Mouse (Mus musculus) limb, embryonic 14.5 days (tissue): ENCODE measurements around the gene Tek. TPM values are rescaled to one million over a fixed set of nuclear protein-coding genes. Genes with fewer than 3 reads are reported as not detected.

Source experiments
- ATAC-seq: fragments of 200-750 bp; cut with Nextera tagmentation; 2 replicates; pipeline ENCODE4 v1.8.0; 2017; ENCODE audit warnings: low read depth, moderate number of reproducible peaks, moderate TSS enrichment; ENCODE audit not compliant: low FRiP score
- DNase-seq: peaks from one replicate; pipeline ENCODE4 v3.0.0-alpha.2; 2015; ENCODE audit warnings: low spot score
- H3K27ac ChIP-seq: fragments of 300-500 bp; sonication (generic); replicated peaks from 2 replicates; pipeline ENCODE4 v1.5.1; 2014; ENCODE audit warnings: low read depth, mild to moderate bottlenecking, low read length, moderate library complexity, mixed read lengths
- H3K27me3 ChIP-seq: fragments of 300-500 bp; sonication (generic); 2 replicates; pipeline ENCODE4 v1.6.1; 2014; ENCODE audit warnings: low read length, mixed read lengths; ENCODE audit not compliant: control insufficient read depth, insufficient read depth
- H3K36me3 ChIP-seq: fragments of 300-500 bp; sonication (generic); 2 replicates; pipeline ENCODE4 v1.6.1; 2014; ENCODE audit warnings: mild to moderate bottlenecking, low read length, moderate library complexity, mixed read lengths; ENCODE audit not compliant: control insufficient read depth, insufficient read depth
- H3K4me1 ChIP-seq: fragments of 300-500 bp; sonication (generic); 2 replicates; pipeline ENCODE4 v1.6.1; 2014; ENCODE audit warnings: antibody characterized with exemption, low read length, mixed read lengths; ENCODE audit not compliant: control insufficient read depth, insufficient read depth
- H3K4me2 ChIP-seq: fragments of 300-500 bp; sonication (generic); replicated peaks from 2 replicates; pipeline ENCODE4 v1.6.1; 2014; ENCODE audit warnings: low read depth, mild to moderate bottlenecking, low read length, moderate library complexity; ENCODE audit not compliant: severe bottlenecking
- H3K4me3 ChIP-seq: fragments of 300-500 bp; sonication (generic); replicated peaks from 2 replicates; pipeline ENCODE4 v1.5.1; 2014; ENCODE audit warnings: low read length
- H3K9ac ChIP-seq: fragments of 300-500 bp; sonication (generic); 2 replicates; pipeline ENCODE4 v1.6.1; 2014; ENCODE audit warnings: mild to moderate bottlenecking, low read depth, low read length, moderate library complexity; ENCODE audit not compliant: severe bottlenecking
- H3K9me3 ChIP-seq: fragments of 300-500 bp; sonication (generic); 2 replicates; pipeline ENCODE4 v1.6.1; 2016; ENCODE audit warnings: low read length; ENCODE audit not compliant: control insufficient read depth
- POLR2A ChIP-seq: fragments of 200-500 bp; IDR thresholded peaks from 2 replicates; pipeline ENCODE4 v1.8.0; 2012; ENCODE audit warnings: inconsistent platforms, mild to moderate bottlenecking, moderate library complexity, borderline replicate concordance; ENCODE audit not compliant: insufficient read depth, insufficient read length; ENCODE audit errors: extremely low read depth
- WGBS: fragments of 180-500 bp; shearing (Covaris S2); extraction: QIAGEN DNeasy Blood & Tissue Kit; methylation state at CpG from one replicate; pipeline ENCODE4 v1.1.7; 2014; 5-methylcytosine and 5-hydroxymethylcytosine counted together
- polyA plus RNA-seq, 2 experiments: library from polyadenylated mRNA; depleted of rRNA in 1 of 2; stranded (reverse) in 1 of 2; unstranded in 1 of 2; fragments of >200 nt; fragmentation: Nextera tagmentation in 1 of 2; extraction: Ambion mirVana in 1 of 2; gene quantifications; 2 replicates each; pipeline versions ENCODE4 v1.2.1 to v1.2.3; 2012 to 2014

The Tek gene
- polyA plus RNA-seq, 2 experiments: 10.2 to 15.7 TPM

- no peak overlapping the region for H3K9ac ChIP-seq
- no peak for DNase-seq
- no peaks in the 10 kb centered on the region for H3K36me3 ChIP-seq
- 96% methylated on average over 2 of the region's 2 CpGs for WGBS
- H3K4me2 ChIP-seq: no peak overlapping the region
- no peaks in the 10 kb centered on the region for H3K4me1 ChIP-seq
- no peak for ATAC-seq
- no peaks in the 10 kb centered on the region for H3K9me3 ChIP-seq
- no peak overlapping the region for H3K27ac ChIP-seq
- TF ChIP-seq POLR2A: no peak
- H3K4me3 ChIP-seq: no peak overlapping the region
- H3K27me3 ChIP-seq: no peaks in the 10 kb centered on the region
Measured at GRCm38 (mm10) chr4:94711002-94711401, 28.1 kb upstream of the Tek start.

- Histone ChIP-seq H3K27ac (no peak overlapping the region), H3K27me3 (no peaks in the 10 kb centered on the region), H3K36me3 (no peaks in the 10 kb centered on the region), H3K4me1 (no peaks in the 10 kb centered on the region), H3K4me2 (no peak overlapping the region), H3K4me3 (no peak overlapping the region), H3K9ac (no peak overlapping the region), H3K9me3 (no peaks in the 10 kb centered on the region)
- 58% methylated on average over 4 of the region's 4 CpGs for WGBS
- ATAC-seq: no peak
- no peak for DNase-seq
- no peak for TF ChIP-seq POLR2A
Measured at GRCm38 (mm10) chr4:94711426-94711825, 27.7 kb upstream of the Tek start.

GRCm38 (mm10) chr4:94713741-94714140 is 25.3 kb upstream of the Tek start:
- ATAC-seq (no peak), DNase-seq (no peak)
- Histone ChIP-seq H3K36me3 (no peaks in the 10 kb centered on the region), H3K27ac (no peak overlapping the region), H3K4me2 (no peak overlapping the region), H3K27me3 (no peaks in the 10 kb centered on the region), H3K9ac (no peak overlapping the region), H3K4me3 (no peak overlapping the region), H3K9me3 (no peaks in the 10 kb centered on the region), H3K4me1 (no peaks in the 10 kb centered on the region)
- TF ChIP-seq POLR2A: no peak

DNA sequence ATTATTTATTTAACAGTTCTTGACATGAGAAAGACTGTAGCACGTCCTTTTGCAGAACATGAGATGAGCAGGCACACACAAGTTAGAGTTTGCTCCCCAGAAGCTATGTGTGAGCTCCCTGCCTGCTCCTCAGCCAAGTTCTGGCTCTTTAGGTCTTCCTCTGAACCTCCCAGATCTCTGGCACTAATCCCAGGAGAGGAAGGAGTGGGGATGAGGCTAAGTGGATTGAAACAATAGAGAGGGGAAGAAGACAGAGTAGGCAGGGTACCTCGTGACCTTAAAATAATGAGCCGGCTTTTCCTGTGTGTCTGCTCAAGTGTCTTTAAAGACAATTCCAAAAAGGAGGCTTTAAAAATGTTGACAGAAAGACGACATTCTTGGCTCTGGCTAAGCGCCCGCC is 23.9 kb upstream of the Tek start:
- H3K27ac ChIP-seq: peak overlapping the region; percentile 40; the same call in 1 of the 2 replicates
- ATAC-seq: no peak
- peak; percentile 13 for DNase-seq
- H3K4me3 ChIP-seq: no peak overlapping the region
- no peaks in the 10 kb centered on the region for H3K36me3 ChIP-seq
- H3K4me1 ChIP-seq: no peaks in the 10 kb centered on the region
- TF ChIP-seq POLR2A: no peak
- no peaks in the 10 kb centered on the region for H3K27me3 ChIP-seq
- H3K9me3 ChIP-seq: no peaks in the 10 kb centered on the region
- H3K4me2 ChIP-seq: no peak overlapping the region
- H3K9ac ChIP-seq: no peak overlapping the region
- 56% methylated on average over 6 of the region's 6 CpGs for WGBS

DNA sequence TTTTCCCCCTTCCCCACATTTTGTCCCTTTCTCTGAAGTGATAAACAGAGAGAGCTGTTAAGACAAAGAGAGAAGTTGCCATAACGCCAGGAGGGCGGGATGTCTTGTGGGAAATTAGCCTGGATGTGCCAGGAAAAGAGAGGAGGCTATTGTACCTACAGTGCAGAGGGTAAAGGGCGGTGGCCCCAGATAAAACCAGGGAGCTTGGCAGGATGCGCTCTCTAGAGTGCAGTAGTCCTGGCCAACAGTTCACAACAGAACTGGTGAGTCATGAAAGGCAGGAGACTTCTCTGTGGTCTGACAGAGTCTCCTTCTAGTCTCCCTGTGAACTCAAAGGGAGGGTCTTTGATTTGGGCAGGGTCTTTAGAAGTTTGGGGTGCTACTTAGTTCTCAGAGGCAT is 13.3 kb upstream of the Tek start:
- H3K4me3 ChIP-seq: no peak overlapping the region

DNA sequence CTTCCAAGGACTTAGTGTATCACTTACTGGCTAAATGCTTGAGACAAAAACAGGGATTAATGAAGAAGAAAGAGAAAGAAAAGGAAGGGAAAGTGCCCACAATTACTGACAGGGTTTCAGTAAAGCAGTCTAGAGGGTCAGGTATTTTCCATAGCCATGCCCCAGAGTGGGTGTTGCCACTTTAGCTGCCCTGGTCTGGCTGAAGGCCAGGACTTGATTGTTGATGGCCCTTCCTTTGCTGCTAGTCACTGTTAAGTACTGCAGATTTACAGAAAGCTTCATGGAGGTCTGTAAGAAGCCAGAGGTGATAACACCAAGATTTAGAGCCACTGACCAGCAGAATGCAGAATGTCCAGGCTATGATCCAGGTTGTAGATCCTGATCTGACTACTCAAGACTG is 6.4 kb upstream of the Tek start:
- Histone ChIP-seq H3K27ac (no peak overlapping the region), H3K27me3 (no peaks in the 10 kb centered on the region), H3K36me3 (no peaks in the 10 kb centered on the region), H3K4me2 (no peak overlapping the region), H3K4me3 (no peak overlapping the region), H3K9me3 (no peaks in the 10 kb centered on the region), H3K4me1 (0 out of 2 replicates have a peak, but pooled peaks cover 1% of the 10 kb centered on the region), H3K9ac (no peak overlapping the region)
- no peak for ATAC-seq
- no peak for TF ChIP-seq POLR2A
- DNase-seq: no peak

More for the DNA sequence above, 13.3 kb upstream of the Tek start:
- no peaks in the 10 kb centered on the region for H3K27me3 ChIP-seq
- no peak overlapping the region for H3K27ac ChIP-seq
- H3K4me1 ChIP-seq: no peaks in the 10 kb centered on the region
- no peak overlapping the region for H3K4me2 ChIP-seq
- no peaks in the 10 kb centered on the region for H3K36me3 ChIP-seq
- 80% methylated on average over 4 of the region's 4 CpGs for WGBS
- no peak for TF ChIP-seq POLR2A
- no peaks in the 10 kb centered on the region for H3K9me3 ChIP-seq
- DNase-seq (no peak), ATAC-seq (no peak)
- no peak overlapping the region for H3K9ac ChIP-seq
